Mouse (Mus musculus) bone marrow, adult 2 months (tissue): ENCODE results near the gene Specc1l.

Experiments
- CTCF ChIP-seq: fragments of 200-500 bp; IDR thresholded peaks from 2 replicates; pipeline ENCODE4 v1.5.1; 2011; ENCODE audit warnings: low read length, control low read depth; ENCODE audit not compliant: control insufficient read depth, insufficient read depth
- POLR2A ChIP-seq: fragments of 200-500 bp; IDR thresholded peaks from 2 replicates; pipeline ENCODE4 v1.6.1; 2011; ENCODE audit warnings: low read depth, mild to moderate bottlenecking, control low read depth, low read length, borderline replicate concordance; ENCODE audit not compliant: control insufficient read depth

DNA sequence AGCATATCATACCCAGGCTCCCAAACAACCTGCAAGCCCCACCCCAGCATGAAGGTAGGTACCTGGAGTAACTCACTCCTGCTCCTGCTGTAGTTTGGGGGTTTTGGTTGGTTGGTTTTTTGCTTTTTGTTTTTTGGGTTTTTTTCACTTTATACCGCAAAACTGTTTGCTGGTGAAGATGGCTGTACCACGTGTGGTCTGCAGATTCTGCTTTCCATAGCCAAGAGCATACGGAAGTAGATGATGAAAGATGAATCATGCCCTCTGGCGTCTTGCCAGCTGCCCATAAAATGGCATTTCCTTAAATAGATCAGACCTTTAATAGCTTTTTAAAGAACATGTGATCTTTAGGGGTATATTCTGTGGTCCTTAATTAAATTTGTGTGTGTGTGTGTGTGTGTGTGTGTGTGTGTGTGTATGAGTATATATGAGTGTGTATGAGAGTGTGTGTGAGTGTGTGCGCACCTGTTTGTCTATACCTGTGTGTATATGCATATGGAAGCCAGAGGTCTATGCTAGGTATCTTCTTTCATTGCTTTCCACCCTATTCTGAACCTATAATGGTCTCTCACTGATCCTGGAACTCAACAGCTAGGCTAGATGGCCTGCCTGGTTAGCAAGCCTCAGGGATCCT is 88.0 kb downstream of the Specc1l start:
- TF ChIP-seq CTCF (no peak), POLR2A (no peak)
